Mouse (Mus musculus) 416B (cell line): ENCODE results near the gene Lhfpl5.
"Not testable (repeated sequence)": the region's sequence is repeated elsewhere in the genome, so short reads cannot be mapped to it uniquely, and the experiment has no call there.

ENCODE experiments used
- DNase-seq: peaks from one replicate; pipeline ENCODE4 v3.0.0; 2011; ENCODE audit warnings: low read depth

Gene Lhfpl5

DNA sequence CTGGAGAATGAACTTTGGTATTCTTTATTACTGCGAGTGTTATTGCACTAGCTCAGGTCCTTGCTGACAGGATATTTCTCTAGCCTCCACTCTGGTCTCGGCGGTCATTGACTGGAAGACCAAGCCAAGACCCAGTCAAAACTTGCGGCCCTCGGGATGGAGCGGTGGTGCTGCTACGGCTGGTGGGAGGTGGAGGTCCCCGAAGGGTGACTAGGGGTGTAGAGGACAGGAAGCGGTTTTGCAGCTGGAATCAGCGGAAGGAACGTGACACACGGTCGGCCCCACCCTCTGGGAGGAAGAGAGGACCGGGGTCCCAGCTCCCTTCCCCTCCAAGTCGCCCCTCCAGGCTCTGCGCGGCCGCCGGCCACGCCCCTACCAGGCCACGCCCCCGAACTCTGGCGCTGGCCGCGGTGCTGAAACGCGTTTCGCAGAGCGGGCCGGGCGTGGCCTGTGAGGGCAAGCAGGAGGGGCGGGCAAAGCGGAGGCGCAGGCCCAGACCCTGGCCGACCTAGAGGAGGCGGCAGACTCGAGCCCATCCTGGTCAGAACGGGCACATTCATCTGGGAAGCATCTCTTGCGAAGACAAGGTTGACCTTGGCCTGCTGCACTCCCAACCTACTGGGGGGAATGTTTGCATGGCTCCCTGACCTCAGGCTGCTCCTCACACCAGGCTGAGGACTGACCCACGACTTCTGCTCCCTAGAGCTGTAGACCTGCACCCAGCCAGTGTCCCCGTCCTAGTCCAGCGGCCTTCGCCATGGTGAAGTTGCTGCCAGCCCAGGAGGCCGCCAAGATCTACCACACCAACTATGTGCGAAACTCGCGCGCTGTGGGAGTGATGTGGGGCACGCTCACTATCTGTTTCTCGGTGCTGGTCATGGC lies at the start of gene Lhfpl5:
TSS of gene Lhfpl5 (plus strand) at position 398 of the 882 bp plus-strand sequence.
- no peak for DNase-seq

DNA sequence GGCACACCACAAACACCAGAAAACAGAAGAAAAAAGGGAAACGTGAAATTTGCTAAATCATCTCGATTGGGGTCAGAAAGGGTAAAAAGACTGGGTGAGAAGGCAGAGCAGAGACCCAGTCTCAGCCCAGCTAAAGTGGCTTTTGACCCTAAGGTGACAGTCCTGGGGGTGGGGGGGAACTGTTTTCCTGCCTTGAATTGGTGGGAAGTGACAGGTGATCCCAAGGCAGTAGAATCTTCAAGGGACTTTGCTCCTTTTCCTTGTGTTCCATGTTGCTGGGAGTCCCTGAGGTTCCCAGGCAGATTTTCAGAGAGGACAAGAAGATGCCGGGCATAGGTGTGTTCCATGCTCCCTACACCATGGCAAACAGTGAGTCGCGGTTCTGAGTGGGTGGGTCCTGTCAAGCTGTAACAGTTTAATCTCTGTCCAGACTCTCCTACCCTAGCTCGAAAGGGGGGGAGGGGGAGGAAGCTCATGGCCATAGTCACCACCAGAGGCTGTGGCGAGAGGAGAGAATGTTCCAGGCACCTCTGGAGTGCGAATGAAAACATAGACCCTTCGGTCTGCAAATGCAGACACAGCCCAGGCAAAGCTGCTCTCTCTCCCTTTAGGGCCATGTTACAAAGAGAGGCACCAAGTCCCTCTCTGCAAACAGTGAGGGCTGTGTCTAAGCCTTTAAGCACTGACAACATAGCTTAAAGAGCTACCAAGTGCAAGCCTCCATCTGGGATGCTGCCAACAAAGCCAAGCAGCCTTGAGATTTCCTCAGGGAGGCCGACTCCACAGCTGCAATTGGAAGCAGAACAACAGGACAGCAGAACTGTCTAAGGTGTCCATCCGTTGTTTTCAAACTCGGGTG lies 48.0 kb upstream of the Lhfpl5 start:
- DNase-seq: no peak

DNA sequence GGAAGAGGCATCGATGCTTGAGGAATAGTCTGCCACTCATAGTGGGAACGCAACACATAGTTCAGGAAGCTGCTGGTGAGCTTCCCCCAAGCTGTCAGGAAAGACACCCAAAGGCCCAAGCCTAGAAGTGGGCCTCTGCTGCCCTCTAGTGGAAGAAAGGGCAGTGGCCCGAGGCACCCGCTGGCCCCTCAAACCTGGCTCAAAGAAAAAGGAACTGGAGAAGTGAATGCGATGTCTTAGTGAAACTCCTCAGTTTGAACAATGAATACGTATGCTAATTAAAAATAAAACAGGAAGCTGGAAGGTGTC lies 47.4 kb upstream of the Lhfpl5 start:
- peak; percentile 82 for DNase-seq

DNA sequence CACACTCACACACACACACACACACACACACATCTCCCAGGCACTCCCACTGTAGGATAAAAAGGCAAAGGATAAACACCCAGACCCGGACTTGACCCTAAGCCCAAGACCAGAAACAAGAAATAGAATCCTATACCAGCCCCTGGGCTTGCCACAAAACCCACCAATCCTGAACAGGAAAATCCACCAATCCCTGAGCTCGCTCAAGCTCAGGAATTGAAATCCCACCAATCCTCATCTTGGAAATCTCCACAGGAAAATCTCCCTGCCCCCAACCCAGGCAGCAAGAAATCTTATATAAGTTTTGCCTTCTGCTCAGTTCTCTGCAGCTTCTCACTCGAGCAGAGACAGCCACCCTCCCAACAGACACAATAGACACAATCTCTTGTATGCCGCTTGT lies 46.3 kb upstream of the Lhfpl5 start:
- no peak for DNase-seq

DNA sequence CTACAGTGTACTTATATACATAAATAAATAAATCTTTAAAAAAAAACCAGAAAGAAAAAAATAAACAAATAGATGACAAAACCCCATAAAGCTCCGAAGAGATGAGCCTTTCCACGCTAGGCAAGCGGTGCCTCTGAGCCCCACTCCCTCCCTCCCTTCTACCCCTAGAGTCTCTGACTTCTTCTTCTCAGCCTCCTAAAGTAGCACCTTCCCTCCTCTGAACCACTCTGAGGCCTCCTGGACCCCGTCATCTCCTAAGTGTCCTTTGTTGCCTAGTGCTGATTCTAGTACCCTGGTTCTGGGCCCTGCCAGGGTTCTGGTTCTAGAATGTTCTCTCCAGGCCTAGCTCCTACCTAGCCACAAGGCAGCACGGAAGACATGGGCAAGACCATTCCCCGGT lies 44.9 kb upstream of the Lhfpl5 start, which contains the start of gene Armc12:
TSS of gene Armc12 (plus strand) at position 301 of the 400 bp plus-strand sequence.
- no peak for DNase-seq

DNA sequence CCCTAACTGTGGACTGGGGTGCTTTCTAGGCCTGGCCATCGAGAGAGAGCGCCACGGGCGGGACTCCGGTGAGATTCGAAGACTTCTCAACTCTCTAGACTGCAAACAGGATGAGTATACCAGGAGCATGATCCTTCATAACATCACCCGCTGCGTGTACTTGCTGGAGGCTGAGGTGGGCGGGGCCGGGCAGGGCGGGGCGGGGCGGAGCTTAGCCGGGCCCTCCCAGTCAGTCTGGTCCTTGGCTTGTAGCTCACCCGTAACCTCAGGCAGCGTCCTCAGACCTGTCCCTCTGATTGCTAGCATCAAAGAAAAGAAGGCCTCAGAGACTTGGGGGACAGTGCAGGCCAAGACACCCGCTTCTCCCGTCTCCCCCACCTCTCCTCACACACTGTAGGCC lies 43.5 kb upstream of the Lhfpl5 start:
- DNase-seq: peak; percentile 69

DNA sequence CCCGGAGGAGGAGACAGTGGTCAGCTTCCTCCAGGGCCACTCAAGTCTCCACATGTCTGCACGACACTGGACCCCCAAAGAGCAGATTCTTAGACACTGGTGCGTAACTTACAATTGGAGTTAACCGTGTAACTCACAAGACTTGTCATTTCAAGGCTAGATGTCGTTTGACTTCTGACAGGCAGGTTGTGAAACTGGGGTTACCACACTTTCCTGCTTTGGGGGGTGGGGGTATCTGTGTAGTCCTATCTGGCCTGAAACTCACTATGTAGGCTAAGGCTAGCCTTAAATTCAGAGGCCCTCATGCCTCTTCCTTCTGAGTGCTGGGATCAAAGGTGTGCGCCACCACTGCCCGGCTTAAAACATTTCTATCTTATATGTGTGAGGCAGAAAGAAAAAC lies 42.9 kb upstream of the Lhfpl5 start:
- DNase-seq: peak; percentile 64

DNA sequence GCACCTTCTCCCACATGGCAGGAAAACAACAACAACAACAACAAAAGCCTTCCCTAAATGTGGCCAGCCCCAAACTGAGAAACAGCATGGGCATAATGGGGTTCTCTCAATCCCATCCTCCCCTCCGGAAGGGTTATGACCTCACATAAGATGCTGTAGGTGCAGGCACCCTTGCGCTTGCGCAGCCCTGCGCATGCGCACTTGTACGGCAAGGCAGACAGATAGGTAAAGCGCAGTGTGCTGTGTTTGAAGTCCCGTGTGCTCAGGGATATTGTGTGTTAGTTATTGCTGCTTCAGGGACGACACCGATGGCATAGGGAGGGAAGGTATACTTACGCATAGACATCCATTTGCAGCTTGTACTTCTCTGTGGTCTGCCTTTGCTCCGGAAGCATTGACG lies 42.1 kb upstream of the Lhfpl5 start:
- no peak for DNase-seq

DNA sequence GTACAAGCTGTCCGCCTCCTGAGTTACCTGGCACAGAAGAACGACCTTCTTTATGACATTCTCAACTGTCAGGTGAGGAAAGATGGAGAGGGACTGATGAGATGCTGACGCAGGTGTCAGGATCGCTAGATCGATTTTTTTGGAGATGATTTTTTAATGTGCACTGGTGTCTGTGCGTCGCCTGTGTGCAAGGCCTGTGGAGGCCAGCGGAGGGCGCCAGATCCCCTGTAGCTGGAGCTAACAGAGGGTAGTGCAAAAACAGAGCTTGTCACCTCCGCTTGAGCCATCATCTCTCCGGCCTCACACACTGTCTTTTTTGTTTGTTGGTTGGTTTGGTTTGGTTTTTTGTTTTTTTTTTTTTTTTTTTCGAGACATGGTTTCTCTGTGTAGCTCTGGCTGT lies 37.6 kb upstream of the Lhfpl5 start:
- DNase-seq: no peak

DNA sequence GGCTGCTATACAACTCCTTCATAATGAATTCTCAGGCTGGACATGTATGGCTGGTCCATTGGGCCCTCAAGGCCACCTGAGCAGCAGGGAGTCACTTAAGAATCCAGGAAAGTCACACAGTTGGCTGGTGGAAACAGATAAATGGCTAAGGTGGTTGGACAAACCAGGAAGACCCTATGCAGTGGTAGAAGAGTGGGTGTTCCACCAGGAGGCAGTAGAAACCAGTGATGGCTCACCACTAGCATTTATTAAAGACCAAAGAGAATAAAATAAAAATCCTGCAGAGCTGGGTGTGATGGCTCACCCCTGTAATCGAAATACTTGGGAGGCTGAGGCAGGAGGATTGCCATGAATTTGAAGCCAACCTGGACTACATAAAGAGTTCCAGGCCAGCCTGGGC lies 28.5 kb upstream of the Lhfpl5 start:
- no peak for DNase-seq

DNA sequence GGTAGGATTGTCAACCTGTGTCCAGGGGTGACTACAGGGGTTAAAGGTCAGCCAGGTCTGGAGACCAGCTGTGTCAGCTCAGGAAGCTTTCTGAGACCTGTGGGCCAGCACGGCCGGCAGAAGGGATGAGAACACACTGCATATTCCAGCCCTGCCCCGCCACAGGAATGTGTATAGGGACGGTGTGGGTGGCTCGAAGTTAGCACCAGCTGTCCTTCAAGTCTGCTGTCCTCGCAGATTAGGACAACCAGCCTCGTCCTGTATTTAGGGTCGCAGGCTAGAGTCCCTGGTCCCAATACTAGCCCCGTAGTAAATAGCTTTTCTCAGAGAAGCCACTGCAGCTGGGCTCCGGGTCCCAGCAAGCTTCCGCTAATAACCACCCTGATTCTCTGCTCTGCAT lies 26.9 kb upstream of the Lhfpl5 start:
- DNase-seq: no peak

DNA sequence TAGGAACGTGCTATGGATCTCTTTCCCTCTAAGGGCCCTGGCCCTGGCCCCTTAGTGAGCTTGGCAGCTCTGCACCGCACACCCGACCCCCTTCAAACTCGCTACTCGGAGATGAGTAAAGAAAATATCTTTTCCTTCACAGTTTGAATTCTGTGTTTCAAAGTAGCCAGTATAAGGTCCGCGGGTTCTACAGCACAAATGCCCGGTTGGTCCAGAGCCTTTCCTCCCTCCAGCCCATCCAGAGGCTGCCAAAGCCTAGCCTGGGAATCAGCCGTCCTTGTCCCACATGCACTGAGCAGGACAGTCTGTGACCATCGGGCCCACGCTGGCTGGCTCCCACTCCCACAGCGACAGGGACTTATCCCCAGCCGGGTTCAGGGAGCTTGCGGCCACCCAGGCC lies 26.3 kb upstream of the Lhfpl5 start, which contains the start of gene Clpsl2:
TSS of gene Clpsl2 (plus strand) at position 301 of the 400 bp plus-strand sequence.
- no peak for DNase-seq

DNA sequence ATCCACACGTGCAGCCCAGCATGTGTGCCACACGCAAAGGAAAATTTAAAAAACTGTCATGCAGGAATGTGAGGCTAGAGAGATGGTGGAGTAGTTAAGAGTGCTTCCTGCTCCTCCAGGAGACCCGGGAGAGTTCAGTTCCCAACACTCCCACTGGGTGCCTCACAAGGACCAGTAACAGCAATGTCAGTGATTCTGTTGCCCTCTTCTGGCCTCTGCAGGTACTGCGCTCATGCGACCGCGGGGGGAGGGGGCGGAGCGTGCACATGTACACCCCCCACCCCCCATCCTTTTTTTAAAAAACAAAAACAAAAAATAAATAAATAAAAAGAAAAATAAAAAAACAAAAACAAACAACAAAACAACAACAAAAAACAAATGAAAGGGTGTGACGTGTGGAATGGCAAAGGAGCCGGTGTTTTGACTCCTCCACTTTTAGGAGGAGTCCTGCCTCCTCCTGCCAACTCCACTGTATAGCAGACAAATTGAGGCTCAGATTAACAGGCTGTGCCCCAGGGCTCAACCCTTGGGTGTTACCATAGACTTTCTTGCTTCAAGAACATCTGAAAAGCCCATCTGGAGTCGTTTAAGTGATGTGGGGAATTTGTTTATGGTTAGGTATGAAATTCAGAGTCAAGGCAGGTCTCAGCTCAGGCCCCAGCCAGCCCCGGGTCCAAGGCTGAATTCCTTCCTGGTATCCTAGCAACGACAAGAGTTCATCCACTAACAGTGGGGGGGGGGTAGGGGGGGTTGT lies 22.2 kb upstream of the Lhfpl5 start:
- peak; percentile 72 for DNase-seq

DNA sequence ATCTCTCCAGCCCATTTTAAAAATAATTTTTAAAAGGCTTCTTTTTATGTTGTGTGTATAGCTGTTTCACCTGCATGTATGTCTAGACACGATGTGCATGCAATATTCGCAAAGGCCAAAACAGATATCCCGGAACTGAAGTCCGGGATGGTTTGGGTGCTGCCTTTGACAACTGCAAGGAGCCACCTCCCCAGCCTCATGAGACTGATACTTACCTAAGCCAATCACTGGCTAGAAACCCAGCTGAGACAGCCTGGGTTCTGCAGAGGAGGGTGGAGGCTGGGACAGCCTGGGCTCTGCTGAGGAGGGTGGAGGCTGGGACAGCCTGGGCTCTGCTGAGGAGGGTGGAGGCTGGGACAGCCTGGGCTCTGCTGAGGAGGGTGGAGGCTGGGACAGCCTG lies 21.4 kb upstream of the Lhfpl5 start:
- not testable (repeated sequence) for DNase-seq

DNA sequence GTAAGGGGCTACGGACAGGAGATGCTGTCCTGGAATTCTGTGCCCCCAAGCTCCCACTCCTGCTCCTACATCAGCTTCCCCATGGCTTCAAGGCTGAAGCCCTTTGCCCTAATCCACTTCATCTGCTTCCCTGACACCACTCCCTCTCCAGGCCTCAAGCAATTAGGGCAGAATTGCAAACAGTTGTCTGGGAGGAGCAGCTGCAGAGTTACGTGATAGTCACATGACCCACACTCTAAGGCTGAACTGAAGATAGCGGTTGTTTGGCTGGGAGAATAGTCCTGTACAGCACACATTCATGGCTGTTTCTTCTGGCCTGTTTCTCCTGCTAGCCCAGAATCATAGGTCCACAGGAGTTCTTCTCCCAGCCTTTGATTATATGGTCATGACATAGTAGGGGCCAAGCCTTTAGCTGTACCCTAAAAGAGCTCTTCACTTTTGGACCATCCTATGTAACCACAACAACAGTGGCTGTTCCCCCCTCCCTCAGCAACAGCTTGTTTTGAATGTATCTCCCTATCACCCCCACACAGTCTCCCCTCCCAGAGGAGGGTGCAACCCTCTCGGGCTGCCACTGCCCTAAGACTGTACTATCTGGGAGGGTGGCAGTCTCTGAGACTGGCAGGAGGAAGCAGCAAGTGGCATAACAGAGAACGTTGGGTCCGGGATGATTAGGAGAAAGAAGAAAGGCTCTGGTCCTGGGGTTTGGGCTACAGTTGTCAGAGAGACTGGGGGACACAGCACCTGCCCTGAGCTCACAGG lies 18.6 kb upstream of the Lhfpl5 start:
- DNase-seq: peak; percentile 36

DNA sequence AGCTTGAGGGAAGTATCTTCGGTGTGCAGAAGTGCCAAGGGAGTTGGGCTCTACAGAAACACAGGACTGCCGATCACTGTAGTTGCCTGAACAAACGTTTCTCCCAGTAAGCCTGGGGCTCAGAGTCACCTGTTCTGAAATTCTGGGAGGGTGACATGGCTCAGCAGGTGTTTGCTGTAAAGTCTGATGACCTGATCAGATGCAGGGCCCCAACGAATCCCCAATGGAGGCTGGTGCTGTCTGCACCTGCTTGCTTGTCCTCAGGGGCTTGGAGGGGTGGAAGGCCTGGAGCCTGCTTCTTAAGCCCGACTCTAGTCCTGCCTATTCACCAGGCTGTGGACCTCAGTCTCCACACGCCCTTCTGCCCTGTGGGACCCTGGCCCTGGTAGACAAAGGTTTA lies 17.7 kb upstream of the Lhfpl5 start:
- no peak for DNase-seq

DNA sequence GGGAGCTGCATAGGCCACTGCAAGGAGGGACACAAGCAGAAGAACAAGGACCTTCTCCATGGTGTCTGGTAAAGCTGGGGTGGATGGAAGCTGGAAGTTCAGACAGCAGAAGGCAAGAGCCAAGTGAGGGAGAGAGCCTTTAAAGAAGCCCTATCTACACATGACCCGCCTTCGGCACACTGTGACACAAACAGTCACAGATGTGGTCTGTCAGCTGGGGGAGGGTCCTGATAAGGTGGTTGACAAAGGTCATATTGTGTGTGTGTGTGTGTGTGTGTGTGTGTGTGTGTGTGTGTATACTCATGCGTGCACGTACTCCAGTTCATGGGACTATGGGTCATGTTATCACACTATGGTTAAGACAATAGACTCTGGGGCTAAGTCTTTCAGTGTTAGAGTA lies 14.8 kb upstream of the Lhfpl5 start, which contains the start of gene Clps:
TSS of gene Clps (minus strand) at position 169 of the 400 bp plus-strand sequence.
- no peak for DNase-seq

DNA sequence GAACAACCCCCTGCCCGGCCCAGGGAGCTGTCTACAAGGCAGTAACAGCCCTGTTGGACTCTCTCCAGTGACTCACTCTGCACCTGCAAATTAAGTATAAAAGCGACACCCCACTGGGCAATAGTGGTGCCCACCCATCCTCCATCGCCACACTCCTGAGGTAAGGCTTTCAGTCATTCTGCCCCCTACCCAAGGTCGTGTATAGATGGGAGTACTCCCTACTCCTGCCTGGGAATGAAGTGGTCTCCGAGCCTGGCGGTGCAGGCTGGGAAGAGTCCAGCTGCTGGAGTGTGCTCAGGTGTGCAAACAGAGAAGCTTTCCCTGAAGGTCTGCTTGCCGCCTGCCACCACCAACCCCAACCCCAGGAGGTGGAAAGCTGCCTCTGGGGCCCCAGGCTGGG lies 13.8 kb upstream of the Lhfpl5 start:
- no peak for DNase-seq

DNA sequence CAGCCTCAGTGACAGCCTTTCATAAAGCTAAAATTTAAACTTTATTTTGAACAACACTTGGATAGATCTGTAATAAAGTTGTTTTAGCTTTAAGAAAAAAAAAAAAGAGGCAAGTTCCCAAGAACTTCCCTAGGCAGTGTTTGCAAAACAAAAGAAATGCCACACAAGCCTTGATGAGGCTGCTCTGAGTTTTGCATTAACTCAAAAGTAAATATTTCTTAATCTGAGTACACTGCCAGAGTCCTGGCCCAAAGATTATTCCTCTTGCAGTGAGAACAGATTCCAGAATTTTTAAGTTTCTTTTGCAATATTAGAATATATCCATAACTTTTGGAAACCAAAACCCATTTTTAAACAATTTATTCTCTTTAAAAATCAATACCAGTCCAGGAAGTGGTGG lies 10.3 kb upstream of the Lhfpl5 start:
- no peak for DNase-seq

DNA sequence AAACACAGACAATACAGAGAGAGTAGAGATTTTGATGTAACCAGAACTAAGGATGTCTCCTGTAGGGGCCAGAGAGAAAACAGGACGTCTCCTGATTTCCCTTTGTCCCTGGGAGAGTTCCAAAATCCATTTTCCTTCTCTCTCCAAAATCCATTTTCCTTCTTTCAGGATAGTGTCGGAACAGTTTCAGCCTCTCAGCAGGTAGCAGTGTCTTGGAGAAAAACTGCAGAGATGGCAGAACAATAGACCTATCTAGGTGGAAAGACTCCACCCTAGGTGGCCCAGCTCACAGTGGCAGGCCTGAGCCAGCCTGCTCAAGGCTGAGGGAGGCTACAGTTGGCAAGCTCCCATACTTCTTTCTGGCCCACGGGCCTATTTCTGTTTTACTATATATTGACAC lies 7.9 kb upstream of the Lhfpl5 start:
- DNase-seq: no peak

DNA sequence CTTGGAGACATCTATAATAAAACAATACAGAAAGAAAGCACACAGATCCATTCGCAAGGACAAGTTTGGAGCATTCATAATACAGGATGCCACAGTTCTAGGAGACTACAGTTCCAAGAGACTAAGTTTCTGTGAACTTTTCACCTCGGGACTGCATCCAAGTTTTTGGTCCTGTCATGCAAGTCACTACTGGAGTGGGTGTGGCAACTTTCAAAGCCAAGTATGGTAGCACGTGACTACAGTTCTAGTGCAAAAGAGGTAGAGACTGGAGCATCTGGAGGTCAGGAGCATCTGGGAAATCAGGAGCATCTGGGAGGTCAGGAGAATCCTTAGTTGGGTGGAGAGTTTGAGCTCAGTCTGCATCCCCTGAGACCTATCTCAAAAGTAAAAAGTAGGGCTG lies 3.6 kb upstream of the Lhfpl5 start:
- no peak for DNase-seq

DNA sequence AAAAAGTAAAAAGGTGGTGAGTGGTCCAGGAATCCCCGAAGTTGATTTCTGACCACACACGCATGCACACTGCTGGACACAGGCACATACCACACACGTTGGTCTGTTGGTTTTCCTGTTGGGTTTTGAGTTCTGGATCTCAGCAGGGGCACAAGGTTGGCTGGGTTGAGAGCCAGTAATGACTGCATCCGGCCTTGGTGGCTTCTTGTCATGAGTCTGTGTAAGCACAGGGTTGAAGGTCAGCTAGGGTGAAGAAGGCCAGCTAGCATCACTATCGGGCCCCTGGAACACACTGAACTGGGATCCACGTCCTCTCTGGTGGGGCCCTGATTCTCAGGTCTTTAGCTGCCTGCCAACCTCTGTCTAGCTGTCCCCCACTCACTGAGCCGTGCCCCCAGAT lies 2.9 kb upstream of the Lhfpl5 start:
- DNase-seq: peak; percentile 73
